Comparison of ENCODE assay signal across 1 mouse cellular context in the genomic region with DNA sequence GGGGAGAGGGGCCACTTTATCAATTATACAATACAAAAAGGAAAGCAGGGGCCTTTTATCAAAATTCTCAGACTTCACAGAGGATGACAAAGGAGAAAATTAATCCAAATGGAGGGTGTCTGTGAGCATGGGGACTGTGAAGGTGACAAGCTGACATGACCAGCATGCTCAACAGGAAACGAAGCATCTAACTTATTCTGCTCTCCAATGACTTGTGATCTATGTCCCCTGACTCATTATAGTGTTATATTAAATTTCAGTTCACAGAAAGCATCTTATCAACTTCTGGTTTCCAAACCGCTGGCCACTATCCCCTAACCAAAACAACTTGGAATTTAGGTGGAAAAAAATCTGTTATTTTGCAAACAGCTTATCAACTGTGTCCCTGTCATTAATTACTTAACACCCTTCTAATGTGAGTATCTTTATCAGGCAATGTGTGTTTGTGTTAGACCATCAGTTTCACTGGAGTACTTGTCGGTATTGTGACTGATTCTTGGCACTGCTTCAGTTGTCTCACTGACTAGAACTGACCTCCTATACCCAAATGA.
TF ChIP-seq lines count a peak whose summit lies in the region.

No protein-coding gene starts in this region.

TF ChIP-seq in myocyte, 11 proteins besides CTCF, POLR2A, EP300 and RAD21 (continued from another document):
- no peak for TF ChIP-seq MAX (IDR thresholded peaks at IDR 0.05; ENCODE audit: low read depth)
